Mouse (Mus musculus): Measurements from ENCODE around the gene Gcnt3.

Gcnt3 gene

DNA sequence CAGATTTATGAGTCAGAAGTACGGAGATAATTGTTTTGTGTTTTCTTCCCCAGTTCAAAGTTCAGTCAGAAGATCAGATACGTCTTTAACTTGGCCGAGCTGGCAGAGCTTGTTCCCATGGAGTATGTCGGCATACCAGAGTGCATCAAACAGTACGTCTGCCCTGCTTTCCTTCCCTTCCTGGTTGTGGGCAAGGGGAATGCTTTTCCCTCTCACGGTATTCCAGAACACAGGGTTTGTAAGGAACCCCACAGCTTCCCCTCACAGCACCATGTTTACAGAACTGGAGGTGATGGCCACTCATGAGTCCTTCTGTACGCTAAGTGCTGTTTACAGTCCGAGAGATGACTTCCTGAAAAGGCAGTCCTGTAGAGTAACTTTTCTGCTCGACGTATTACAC lies 34.4 kb downstream of the Gcnt3 start:
- no peak for DNase-seq (ENCODE audit: low read depth)

DNA sequence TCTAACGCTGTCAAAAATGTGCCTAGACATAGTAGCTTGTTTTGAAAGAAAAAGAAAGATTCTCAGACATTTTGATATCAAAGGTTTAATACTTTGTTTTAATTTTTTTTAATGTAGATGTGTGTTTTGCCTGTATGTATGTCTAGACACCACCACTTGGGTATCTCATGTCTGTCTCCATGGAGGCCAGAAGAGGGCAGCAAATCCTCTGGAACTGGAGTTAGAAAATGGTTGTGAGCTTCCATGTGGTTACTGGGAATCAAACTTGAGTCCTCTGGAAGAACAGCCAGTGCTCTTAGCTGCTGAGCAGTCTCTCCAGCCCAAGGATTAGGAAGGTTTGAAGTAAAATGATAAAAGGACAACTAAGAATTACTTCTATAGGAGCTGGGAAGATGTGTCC lies 38.6 kb downstream of the Gcnt3 start:
- no peak for DNase-seq (ENCODE audit: low read depth)

DNA sequence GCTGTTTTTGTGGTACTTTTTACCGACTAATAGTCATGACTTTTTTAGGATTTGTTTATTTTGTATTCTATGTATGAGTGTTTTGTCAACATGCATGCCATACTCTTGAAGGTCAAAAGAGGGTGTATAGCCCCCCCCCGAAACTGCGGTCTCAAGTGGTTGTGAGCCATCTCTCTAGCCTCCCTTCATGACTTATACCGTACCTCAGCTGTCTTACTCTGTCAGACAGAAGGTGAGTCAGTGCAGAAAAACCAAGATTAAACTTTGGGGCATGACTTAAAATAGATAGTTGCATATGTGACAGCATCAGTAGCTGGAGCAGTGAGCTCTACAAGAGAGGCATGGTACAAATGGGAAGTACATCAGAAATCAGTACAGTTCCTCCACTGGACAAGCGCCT lies 43.3 kb downstream of the Gcnt3 start:
- DNase-seq (ENCODE audit: low read depth): no peak

- DNase-seq (ENCODE audit: low read depth): no peak
These were observed 44.4 kb downstream of the Gcnt3 start for GRCm38 (mm10) chr9:69993479-69993878.

- no peak for DNase-seq (ENCODE audit: low read depth)
These were observed 45.0 kb downstream of the Gcnt3 start for GRCm38 (mm10) chr9:69992841-69993277.

- no peak for DNase-seq (ENCODE audit: low read depth)
These were observed 47.5 kb downstream of the Gcnt3 start for GRCm38 (mm10) chr9:69990346-69990745.

DNA sequence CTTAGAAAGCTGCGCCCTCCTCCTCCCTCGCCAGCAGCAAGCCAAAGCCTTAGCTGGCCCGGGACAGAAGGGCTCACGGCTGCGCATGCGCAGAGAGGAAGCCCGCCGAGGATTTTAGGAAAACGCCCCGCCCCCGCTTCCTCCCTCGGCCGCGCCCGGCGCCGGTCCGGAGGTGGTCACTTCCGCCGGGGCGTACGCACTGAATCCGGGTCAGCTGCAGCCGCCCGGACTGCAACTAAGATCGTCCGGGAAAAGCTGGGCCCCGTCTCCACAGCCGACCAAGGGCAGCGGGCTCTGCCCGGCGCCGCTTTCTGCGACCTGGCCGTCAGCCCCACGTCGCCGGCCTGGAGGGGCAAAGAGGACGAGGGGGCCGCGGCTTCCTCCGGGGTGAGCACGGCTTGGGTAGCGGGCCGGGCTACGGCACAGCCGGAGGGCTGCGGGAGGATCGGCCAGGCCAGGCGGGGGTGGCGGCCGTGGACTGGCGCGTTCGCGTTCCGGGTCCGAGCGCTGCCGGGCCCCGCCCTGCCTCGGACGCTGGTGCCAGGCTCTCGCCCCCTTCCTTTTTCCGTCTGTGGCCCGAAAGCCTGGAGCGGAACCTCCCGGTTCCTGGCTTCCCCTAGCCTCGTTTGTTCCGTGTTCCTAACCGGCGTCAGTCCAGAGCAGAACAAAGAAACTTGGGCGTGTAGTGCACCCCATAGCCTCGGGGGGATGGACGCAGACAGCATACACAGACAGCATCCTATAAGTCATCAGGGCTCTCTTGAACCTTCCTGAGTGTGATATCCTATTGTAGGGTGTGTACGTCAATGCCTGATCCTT lies 48.4 kb downstream of the Gcnt3 start, which contains the start of gene Bnip2:
TSS of gene Bnip2 (plus strand) at position 164 of the 819 bp plus-strand sequence.
- DNase-seq (ENCODE audit: low read depth): peak; percentile 84

DNA sequence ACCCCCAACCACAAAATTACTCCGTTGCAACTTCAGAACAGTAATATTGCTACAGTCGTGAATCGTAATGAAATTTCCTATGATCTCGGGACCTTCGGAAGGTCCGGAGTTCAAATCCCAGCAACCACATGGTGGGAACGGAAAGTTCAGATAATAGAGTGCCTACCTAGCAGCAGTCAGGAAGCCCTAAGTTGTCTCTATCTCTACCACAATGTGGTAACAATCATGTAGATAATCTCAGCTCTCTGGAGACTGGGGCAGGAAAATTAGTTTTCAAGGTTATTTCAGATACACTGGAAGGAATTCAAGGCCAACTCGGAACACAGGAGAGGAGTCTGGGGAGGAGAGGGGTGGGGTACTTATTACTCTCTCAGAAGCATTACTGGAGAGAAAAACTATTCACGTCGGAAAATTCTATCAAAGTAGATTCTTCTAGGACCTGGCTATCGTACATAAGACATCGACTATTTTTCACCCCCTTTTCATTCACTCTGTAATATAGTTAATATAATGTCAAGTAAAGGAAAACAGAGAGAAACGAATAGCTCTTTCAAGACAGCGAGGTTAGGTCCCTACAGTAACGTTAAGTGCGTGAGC lies 49.1 kb downstream of the Gcnt3 start:
- DNase-seq (ENCODE audit: low read depth): no peak

DNA sequence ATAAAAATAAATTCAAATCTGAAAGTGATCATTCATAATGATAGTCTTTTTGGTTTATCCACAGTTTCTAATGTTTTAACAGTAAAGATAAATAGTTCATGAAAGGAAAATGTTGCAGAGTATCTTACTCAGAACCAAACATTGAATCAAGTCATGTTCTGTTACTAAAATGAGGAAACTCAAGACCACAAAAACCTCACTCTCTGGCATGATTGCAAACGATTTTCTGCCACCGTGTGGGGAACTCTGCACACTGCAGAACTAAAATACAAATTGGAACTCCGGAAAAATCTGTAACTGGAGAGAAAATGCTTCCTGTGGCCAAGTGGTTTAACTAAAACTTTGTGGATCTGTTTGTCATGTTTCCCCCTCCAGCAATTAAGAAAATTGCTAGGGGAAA lies 50.3 kb downstream of the Gcnt3 start:
- DNase-seq (ENCODE audit: low read depth): no peak

DNA sequence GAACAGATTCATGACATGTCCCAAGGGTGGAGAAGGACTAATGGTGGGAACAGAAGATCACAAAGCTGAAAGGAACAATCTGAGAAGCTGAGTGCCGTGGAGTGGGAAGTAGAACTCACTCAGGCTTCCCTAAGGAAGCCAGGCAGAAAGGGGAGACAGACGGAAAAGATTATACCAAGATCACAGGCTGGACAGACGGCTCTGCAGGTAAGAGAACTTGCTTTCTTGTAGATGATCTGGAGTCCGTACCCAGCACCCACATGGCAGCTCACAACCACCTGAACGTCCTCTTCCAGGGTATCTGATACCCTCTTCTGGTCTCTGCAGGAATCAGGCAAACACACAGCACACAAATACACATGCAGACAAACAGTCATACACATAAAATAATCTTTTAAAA lies 51.3 kb downstream of the Gcnt3 start:
- DNase-seq (ENCODE audit: low read depth): no peak

DNA sequence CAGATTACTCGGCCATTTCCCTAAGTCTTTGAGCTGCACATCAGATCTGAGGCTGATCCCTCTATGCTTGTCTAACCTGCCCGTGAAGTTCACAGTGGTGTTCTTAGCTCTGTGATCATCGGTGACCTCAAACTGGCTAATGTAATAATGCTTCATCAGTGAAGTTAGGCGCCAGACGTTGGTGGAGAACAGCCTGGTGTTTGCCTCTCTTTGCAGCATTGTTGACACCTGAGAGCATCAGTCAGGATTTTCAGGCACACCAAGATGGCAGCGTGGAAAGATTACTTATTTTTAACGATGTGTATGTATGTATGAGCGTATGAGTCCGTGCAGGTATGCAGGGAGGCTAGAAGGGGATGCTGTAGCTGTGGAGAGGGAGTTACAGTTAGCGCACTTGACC lies 51.8 kb downstream of the Gcnt3 start:
- no peak for DNase-seq (ENCODE audit: low read depth)

- no peak for DNase-seq (ENCODE audit: low read depth)
These were observed 52.4 kb downstream of the Gcnt3 start for GRCm38 (mm10) chr9:69985526-69985925.
